Mouse (Mus musculus): ENCODE results near the gene Tktl1.
"Not testable (repeated sequence)": the region's sequence is repeated elsewhere in the genome, so short reads cannot be mapped to it uniquely, and the experiment has no call there.

The Tktl1 gene

DNA sequence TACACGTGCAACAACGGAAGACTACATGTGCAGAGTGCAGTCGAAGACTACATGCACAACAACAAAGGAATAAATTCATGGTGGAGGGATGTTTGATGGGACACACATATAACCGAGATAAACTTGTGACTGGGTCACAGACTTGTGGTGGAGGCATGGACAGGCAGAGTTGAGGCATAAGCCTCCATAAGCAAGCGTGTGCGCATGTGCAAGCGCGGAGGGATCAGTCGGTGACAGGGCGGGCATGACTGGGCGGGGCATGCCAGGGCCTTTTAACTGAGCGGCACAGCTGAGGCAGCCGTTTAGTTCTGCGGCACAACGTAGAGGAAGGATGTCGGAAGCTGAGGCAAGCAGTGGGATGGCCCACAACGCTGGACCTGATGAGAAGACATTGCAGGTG lies at the start of gene Tktl1:
TSS of gene Tktl1 (plus strand) at position 301 of the 400 bp plus-strand sequence.
- DNase-seq (ENCODE audit: low spot score in 2 of 2) = no peak

DNA sequence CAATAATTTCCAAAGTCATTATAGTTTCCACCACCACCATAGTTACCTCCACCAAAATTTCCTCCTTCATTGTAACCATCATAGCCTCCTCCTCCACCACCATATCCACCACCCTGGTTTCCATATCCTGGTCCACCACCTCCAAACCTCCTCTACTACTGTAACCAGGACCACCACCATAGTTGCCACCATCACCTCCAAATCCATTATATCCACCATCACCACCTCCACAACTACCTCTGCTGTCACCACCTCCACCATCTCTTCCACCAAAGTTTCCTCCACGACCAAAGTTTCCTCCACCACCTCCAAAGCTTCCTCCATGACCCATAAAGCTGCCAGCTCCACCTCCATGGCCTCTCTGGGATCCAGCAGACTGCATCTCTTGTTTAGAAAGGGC lies 41.8 kb upstream of the Tktl1 start, which contains the start of gene Mecp2:
TSS of gene Mecp2 (minus strand) at position 101 of the 400 bp plus-strand sequence.
- DNase-seq (ENCODE audit: low spot score in 2 of 2) = not testable (repeated sequence)

DNA sequence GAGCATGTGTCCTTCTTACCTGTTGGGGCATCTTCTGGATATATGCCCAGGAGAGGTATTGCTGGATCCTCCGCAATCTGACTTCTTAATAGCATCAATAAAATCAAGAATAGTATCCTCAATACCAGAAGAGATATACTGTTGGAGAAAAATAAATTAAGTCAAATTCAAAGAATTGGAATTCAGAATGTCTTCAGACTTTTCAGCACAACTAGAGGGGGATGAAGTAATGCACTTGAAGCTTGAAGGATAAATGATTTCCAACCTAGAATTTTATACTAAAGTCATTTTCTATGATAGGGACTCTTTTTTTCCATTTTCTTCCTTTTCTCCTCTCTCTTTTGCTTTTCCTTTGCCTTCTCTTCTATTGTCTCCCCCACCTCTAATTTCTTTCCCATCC lies 9.3 kb upstream of the Tktl1 start, which contains the start of gene Tex28:
TSS of gene Tex28 (minus strand) at position 101 of the 400 bp plus-strand sequence.
- no peak for DNase-seq (ENCODE audit: low spot score in 2 of 2)

DNA sequence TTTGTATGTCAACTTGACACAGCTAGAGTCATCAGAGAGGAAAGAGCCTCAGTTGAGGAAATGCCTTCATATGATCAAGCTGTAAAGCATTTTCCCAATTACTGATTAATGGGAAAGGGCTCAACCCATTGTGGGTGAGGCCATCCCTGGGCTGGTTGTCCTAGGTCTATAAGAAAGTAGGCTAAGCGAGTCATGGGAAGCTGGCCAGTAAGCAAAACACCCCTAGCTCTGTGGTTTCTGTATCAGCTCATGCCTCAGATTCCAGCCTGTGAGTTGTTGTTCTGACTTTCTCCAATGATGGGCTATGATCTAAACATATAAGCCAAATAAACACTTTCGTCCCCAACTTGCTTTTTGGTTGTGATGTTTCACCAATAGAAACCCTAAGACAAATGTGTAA lies 26.5 kb downstream of the Tktl1 start:
- DNase-seq (ENCODE audit: low spot score in 2 of 2) = no peak

DNA sequence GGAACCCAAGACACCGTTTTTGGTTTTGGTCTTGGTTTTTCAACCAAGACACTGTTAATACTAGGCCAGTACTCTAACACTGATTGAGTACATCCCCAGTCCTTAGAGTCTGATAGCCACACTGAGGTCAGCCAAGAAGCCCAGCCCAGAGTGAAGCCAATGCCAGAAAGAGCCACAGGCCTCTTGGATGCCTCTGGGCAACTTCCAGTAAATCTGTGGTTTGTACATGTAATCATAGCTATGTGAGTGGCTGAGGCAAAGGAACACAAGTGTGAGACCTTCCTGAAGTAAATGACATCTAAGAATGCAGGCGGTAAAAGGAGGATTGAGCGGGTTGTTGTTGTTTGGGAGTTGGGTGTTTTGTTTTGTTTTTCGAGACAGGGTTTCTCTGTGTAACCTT lies 41.4 kb downstream of the Tktl1 start:
- DNase-seq (ENCODE audit: low spot score in 2 of 2) = no peak

DNA sequence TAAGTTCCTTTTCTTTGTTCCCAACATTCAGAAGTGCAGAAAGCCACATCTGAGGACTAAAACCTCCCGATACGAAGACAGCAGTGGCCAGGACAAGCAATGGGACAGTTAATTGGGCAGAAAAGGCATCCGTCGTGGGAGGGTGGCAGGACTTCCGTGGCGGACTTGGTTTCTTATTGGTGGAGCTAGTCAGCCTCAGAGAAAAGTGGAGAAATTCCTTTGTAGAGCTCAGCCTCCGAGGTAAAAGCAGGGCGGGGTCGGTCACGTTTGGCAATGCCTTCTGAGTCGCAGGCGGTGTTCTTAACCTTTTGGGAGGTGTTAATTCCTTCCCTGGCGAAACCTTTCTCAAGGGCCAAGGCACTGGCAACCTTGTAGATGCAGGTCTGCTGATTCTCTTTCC lies 42.4 kb downstream of the Tktl1 start:
- DNase-seq (ENCODE audit: low spot score in 2 of 2) = no peak

DNA sequence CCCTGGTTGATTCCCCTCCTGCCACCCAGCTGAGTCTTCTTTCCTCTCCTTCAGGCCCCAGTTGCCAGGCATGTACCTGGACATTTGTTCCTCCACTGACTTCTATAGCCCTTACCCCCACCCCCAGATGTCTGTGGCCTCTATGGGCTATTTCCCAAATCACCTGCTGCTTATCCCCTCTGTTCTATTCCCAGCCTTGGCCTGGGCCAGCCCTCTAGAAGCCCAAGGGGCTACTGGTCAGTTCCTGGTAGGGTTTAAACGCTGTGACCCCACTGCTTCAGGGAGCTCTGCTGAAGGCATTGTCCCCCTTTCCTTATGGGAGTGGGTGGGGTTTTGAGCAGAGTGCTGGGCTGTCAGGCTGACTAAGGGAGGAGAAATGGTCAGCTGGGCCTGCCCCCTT lies 43.0 kb downstream of the Tktl1 start:
- not testable (repeated sequence) for DNase-seq (ENCODE audit: low spot score in 2 of 2)

DNA sequence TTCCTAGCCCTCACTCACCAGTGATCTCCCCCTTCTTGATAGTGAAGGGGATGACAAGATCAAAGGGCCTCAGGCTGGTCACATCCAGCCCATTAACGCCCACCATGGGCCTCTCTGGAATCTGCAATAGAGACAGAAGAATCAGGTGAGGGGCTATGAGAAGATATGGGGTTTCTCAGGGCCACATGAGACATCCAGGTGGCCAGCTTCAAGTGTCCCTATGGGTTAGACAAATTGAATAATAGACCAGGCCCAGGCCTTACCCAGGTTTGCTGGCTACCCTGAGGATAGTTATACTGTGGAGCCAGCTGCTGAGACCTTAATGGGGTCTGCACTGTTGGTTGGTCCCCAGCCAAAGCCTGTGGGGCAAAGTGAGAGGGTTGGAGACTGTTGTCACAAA lies 53.0 kb downstream of the Tktl1 start:
- DNase-seq (ENCODE audit: low spot score in 2 of 2) = no peak

DNA sequence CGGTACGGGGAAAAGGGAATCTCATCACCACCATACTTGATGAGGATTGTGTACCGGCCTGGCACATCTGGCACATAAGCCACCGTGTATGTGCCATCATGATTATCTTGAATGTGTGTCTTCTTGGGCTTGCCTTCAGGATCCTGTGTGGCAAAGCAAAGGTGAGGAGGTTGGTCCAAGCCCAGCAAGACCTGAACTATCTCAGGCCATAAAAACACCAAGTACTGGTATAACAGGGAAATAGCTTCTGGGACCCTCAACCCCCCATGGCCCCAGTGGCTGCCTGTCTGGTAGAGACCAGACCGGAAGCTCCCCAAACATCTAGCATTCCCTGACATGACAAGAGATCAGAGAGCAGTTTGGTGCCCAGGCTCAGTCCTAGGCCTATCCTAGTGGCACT lies 56.1 kb downstream of the Tktl1 start:
- DNase-seq (ENCODE audit: low spot score in 2 of 2) = no peak

DNA sequence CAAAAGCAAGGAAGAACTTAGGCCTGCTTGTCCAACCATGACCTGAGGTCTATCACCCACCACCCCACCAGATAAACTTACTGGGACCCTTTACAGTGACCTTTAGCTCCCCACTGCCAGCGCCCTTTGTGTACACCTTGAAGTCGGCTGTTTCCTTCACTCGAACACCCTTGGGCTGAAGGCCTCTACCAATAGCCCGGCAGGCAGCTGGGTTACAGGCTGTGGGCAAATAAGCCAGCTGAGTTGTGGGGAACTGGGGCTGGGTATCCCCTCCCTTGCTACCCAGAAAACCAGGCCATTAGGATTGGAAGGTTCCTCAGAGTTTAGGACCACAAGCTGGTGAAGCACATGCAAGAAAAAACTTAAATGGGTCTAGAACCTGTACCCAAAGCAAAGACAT lies 63.3 kb downstream of the Tktl1 start:
- DNase-seq (ENCODE audit: low spot score in 2 of 2) = no peak

DNA sequence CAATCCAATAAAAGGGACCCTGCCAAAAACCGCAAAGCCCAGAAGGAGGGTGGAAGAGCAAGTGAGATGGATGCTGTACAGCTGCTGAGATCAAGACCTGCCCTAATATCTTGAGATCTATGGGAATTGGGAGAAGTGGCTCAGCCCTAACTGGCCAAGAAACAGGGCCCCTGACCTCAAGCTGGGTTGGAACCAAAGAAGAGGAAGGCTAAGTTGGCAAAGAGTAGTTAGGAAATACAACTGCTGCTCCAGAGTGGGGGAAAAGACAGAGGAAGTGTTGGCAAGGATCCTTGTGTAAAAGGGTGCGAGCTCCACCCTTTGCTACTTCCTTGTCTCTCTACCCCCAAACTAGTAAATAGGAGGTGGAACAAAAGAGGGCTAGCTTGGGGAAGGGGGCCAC lies 66.3 kb downstream of the Tktl1 start:
- no peak for DNase-seq (ENCODE audit: low spot score in 2 of 2)

DNA sequence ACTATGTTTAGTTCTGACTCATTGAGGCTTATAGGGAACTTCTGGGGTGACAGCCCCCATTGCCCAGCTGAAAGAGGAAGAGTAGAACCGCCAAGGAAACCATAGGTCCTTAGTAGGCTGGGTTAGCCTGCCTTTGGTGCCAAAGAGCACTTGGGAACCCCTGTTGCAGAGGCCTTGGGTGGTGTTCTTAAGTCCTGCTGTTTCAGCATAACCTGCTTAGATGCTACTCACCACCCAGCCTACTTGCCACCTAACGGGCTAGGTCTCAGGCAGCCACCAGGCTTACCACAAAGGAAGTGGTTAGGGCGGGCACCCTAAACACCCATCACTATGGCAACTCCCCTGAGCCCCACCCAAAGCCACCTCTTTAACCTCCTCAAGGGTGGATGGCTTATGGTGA lies 66.7 kb downstream of the Tktl1 start:
- DNase-seq (ENCODE audit: low spot score in 2 of 2) = peak; percentile 81 to 83

DNA sequence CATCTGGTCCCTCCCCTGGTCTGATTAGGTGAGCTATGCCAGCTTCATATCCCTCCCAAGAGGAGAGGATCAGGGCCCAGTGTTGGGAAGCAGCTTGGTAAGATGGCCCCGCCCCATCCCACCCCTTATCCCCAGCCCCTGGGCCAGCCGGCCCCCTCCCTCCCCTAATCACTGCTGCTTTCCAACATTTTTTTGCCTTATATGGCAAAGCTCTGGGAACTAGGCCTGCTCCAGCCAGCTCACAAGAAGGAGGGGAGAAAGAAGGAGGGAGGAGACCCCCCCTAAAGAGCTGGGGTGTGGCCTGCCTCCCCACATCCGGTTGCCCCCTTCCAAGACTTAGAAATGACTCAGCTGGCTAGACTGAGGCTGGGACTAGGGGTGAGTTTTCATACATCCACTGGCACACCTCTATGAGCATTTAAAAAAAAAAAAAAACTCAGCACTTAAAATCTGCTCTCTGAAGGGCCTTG lies 67.6 kb downstream of the Tktl1 start:
- DNase-seq (ENCODE audit: low spot score in 2 of 2) = peak; percentile 50 to 58

DNA sequence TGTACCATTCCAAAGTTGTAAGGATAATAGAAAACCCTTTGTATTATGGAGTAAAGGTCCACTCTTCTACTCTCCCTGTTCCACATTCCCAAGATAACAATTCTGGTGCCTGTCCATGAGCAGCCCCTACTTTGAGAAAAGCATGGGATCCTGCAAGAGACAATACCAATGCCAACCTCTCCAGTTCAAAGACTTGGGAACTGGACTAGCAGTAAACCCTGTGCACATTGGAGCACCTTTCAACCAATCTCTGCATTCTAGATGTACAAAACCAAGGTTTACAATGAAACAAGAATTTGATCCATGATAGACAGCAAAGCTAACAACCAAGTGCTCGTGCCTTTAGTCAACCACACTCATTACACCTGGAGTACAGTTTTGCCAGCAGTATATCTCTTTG lies 68.0 kb downstream of the Tktl1 start:
- no peak for DNase-seq (ENCODE audit: low spot score in 2 of 2)

DNA sequence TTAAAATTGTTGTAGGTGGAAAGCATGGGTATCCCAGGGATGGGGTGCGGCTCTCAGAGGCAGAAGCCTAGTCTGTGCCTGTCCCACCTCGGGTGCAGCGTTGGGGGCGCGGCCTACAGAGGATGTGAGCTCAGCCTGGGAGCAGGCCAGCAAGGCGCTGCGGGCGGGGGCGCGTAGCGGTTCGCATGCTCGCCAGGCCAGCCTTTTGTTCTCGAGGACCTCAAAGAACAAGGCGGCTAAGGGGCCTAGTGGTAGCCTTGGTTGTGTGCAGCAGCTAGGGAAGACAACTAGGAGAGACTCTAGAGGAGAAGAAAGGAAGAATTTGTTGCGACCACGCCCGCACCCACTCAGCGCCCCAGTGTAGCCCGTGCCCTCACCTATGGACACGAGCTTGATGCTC lies 68.6 kb downstream of the Tktl1 start:
- DNase-seq (ENCODE audit: low spot score in 2 of 2) = peak; percentile 62 to 69

DNA sequence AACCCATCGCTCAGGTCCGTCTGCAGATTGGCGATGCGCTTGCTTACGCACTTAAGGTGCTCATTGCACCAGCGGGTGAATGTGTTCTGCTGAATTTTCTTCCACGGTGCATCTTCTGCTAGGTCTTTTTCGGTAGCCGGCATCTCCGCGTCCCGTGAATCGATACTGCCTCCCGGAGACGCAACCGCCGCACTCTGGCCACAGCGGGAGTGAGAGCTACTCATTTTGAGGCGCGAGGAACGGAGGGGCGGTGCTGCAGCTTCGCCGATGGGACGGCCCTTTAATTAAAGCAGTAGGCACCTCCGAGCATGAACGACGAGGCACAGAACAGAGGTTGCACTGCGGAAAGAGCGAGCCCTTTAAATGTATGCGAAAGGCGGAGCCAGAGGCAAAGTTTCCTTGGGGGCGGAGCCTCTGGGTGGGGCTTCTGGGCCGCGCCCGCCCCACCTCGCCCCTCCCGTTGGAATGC lies 69.2 kb downstream of the Tktl1 start:
- DNase-seq (ENCODE audit: low spot score in 2 of 2) = peak; percentile 76 to 84

DNA sequence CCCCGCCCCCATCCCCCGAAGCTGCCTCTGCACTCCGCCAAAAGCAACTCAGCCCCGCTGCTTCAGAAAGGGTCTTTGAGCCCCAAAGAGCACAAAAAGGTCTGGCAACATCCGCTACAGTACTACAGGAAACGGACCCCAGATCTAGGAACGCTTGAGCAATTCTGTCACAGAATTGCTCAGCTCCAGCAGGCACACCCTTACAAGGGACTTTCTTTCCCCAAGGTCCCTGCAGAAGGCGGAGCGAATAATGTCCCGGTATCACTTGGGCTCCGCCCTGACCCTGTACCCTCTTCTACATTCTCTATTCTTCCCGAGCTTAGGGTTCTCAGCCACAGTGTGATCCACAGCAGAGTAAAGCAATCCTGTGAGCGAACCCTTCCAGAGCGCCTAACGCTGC lies 69.6 kb downstream of the Tktl1 start:
- DNase-seq (ENCODE audit: low spot score in 2 of 2) = no peak

DNA sequence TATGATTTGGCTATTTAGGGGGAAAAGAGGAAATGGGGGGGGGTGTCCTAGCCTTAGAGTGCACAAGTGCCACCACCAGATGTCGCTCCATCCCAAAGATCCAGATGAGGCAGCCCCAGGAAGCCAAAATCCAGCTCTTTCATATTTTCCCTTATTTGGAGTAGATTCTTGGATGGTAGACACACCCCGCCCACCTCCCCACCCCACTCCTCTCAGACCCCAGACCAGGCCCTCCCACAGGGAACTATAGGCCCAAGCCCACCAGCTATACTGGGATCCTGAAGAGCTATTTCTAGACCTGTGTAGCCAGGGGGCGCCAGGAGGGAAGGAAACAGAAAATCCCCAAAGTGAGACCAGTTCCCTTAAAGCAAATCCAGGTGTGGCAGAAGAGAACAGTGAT lies 71.6 kb downstream of the Tktl1 start:
- peak; percentile 23 to 44 for DNase-seq (ENCODE audit: low spot score in 2 of 2)

DNA sequence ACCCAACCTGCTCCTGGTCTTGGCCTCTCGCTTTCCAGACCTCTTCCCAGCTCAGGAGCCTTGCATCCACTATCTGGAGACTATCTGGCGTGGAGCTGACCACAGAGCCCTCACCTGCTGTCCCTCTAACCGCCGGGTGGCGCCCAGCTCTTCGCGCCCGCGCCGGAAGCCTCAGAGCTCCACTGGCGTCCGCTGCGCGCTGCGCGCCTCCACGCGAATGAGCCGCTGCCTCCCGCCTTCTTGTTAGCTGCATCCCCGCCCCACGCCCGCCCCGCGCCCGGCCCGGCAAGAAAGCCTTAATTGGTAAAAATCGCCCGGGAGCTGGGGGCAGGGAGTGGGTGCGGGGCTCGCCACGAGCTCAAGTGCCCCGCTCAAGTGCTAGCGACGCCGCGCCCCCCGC lies 72.6 kb downstream of the Tktl1 start, which contains the start of gene Flna:
TSS of gene Flna (minus strand) at position 206 of the 400 bp plus-strand sequence.
- peak; percentile 50 to 61 for DNase-seq (ENCODE audit: low spot score in 2 of 2)

DNA sequence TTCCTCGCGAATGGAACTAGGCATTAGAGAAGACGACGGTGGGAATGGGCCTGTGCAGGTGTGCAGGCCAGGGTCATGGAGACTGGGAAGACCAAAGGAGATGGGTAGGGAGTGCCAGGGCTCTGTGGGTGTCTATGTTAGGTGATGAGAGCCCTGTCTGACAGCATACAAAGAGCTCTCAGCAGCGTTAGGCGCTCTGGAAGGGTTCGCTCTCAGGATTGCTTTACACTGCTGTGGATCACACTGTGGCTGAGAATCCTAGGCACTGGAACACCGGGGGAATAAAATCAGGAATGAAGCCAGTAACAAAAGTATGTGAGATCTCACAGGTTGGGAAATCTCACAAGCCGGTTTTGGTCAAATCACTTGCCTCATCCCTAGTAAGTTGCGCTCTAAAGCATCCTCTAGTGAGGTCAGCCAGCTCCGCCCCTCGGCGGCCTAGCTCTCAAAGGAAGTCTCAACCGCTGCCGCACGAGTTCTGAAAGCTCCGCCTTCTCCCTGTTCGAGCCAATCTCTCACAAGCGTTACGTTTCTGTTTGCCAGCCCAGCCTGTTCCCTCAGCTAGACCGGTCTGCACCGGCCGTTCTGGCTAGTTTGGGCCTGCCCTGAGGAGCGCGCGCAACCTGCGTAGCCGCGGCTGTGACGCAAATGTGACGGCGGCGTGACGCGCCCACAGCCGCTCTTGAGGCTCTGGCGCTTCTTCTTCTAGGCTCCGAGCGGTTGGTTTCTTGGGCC lies 77.3 kb downstream of the Tktl1 start, which contains the start of gene Emd:
TSS of gene Emd (plus strand) at position 535 of the 735 bp plus-strand sequence.
- DNase-seq (ENCODE audit: low spot score in 2 of 2) = peak; percentile 91 to 93

DNA sequence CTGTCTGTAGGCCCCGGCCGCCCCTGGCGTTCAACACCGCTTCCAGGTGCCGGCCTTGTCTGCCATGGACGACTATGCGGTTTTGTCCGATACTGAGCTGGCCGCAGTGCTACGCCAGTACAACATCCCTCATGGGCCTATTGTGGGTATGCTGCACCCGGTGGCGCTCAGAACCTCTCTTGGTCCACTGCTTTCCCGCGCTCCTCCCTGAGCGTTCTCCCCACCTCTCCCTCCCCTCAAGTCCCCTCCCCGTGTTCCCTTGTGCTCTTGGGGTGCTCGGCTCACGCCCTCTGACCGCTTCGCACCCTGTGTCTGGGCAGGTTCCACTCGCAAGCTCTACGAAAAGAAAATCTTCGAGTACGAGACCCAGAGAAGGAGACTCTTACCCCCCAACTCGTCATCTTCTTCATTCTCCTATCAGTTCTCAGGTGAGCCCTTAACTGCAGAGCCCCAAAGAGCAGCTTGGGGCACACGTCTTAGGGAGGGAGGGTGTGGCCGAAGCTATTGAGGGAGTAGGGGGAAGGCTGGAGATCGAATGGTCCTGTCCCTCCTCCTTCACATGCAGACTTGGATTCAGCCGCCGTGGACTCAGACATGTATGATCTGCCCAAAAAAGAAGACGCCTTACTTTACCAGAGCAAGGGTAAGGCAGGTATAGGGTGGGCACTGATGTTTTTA lies 78.0 kb downstream of the Tktl1 start:
- DNase-seq (ENCODE audit: low spot score in 2 of 2) = peak in 1 of 2 experiments; percentile 8

DNA sequence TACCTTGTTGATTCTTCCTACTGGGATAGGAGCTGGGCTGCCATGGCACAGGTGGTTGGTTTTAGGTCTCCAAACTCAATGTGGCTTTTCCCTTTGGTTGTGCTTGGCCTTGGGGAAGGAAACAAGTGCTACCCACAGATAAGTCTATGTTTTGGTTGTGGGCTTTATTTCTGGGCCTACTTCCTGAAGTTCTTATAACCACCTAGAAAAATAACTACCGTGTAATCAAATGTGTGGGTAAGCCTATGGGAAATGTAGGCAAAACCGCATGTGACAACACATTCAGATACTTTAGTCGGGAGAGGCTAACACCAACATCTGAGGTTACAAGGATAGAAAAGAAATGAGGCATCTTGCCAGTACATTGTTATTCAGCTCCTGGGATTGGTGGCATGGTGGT lies 80.7 kb downstream of the Tktl1 start:
- no peak for DNase-seq (ENCODE audit: low spot score in 2 of 2)
